Mouse (Mus musculus) testis, adult 10 weeks (tissue): ENCODE data around the gene Itgb3bp. TPM values are rescaled to one million over a fixed set of nuclear protein-coding genes. Genes with fewer than 3 reads are reported as not detected.

Experiments used
- polyA plus RNA-seq: library from polyadenylated mRNA; stranded (reverse); fragments of 350-450 nt; fragmentation: Illumina TruSeq; extraction: RNeasy Lipid Tissue Mini Kit (QIAGEN cat#74804); gene quantifications from one replicate; pipeline ENCODE4 v1.2.3, GENCODE M21; 2014; ENCODE audit warnings: low read depth, low replicate concordance

The Itgb3bp gene
- 237 TPM for polyA plus RNA-seq

DNA sequence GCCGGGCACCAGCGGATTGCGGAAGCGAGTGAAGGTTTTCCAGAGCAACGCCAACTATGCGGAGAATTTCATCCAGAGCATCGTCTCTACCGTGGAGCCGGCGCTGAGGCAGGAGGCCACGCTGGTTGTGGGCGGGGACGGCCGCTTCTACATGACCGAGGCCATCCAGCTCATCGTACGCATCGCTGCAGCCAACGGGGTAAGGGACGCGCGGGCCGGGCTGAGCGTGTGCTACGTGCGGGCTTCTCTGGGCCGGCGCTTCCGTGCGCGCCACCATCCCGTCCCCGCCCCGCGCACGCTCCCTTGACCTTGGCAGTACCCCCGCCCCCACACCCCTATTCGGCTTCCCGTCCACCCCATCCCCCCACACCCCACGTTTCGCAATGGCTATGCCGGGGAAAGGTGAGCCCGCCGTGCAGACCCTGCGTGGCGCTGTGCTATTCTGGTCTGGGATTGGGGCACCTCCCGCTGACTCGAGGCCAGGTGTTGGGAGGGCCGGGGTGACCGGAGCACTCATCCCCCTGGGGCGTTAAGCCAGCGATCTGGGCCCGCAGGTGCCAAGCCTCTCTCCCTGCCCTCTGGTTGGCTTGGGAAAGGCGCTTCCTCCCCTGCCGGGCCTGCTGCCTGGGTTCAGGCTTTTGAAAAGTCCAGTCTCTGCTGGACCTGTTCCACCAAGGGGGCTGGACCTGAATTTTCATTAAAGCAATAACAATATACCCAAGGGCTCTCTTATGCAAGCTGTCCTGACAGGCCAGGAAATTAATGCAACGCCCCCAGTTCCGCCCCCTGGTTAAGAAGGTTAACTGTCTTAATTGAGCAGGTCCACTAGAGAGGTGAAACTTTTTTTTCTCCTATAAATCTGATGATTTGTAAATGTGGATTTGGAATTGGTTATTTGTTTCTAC, at the start of gene Itgb3bp:
Gene Itgb3bp, minus strand, starts transcription at position 201 of the 905 bp plus-strand sequence.

DNA sequence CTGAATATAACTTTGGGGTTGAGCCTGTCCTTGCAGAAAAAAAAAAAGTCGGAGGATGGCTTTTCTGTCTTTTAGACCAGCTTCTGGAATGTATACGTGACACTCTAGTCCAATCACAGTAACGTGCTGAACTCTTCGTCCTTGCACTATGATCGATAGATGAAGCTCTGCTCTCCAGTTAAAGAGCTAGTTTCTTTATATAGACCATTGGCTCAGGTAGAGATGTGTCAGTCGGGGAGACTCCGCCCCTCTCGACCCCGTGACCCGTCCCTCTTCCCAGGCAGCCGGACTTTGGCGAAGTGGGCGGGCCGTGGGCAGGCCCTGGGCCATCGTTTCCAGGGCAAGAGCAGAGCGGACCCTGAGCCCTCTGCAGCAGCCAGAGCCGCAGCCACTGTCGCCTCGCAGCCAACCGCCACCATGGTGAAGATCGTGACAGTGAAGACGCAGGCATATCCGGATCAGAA, 432 bp downstream of the Itgb3bp start, which contains the start of gene Pgm1:
Gene Pgm1, plus strand, starts transcription at position 266 of the 464 bp plus-strand sequence.

DNA sequence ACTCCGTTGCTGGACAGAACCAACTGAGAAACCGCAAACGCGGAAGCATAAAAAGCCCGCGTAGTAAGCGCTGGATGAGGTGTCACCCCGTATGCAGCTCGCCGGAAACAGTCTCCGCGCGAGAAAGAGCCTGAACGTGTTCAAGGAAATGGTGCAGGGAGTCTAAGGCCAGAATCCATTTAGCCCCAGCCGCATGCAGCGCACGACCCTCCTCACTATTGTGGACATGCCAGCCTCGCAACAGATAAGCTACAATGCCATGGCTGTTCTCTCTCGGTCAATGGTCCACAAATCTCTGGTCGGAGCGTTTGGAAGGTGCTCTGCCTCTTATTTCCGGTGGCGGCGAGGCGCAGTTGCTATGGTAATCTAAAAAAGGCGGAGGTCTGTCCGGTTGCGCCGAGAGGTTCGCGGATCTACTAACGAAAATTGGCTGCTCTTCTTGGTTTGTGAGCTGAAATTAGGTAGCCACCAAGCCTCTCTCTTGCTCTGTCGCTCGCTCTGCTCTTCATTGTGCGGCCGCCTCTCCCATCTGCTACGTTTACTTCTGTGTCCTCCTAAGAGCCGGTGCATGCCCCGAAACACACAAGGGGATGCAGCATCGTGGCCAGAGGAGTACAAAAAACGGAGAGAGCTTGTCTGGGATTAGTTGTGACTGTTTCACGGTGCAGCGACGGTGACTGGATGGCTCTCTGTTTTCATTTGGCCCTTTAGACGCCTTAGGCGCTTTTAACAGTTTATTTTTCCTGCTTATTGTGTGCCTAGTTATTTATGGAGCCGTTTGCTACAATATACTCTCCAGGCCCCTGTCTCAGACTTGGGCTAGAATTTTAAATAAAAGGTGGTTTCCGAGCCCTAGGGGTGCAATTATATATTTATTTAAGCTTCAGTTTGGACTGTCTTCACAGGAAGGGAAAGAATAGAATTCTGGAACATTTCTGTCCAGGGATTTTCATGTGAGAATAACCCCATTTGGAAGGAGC, 100.2 kb downstream of the Itgb3bp start, which contains the start of gene Efcab7:
Gene Efcab7, plus strand, starts transcription at position 105 of the 980 bp plus-strand sequence.

Other genes starting within 250 kb of the Itgb3bp start
- gene Alg6, start 214.1 kb downstream of the Itgb3bp start, polyA plus RNA-seq = 5.3 TPM
- 80.8 TPM for gene Efcab7, start 100.6 kb downstream of the Itgb3bp start, polyA plus RNA-seq
- gene Pgm1, start 399 bp downstream of the Itgb3bp start, polyA plus RNA-seq = 4.3 TPM
- gene Ror1, start 166.0 kb upstream of the Itgb3bp start, polyA plus RNA-seq = 0.31 TPM